Mouse (Mus musculus): Measurements from ENCODE around the gene Cit. TPM values are rescaled to one million over a fixed set of nuclear protein-coding genes. Genes with fewer than 3 reads are reported as not detected.
A peak's percentile ranks its signal among the peaks of the same experiment; 100 is the strongest.

Gene Cit
- total RNA-seq, 2 experiments from 2014 or later: 41.9 to 47.1 TPM

- no peak for DNase-seq
- intact Hi-C loops (cut with DNase I): no loop called here
Measured at GRCm38 (mm10) chr5:115956048-115956447, 111.0 kb downstream of the Cit start.

- DNase-seq: no peak
- intact Hi-C loops (cut with DNase I): no loop called here
Measured at GRCm38 (mm10) chr5:115957177-115957576, 112.1 kb downstream of the Cit start.

- no peak for DNase-seq
- intact Hi-C loops (cut with DNase I): no loop called here
Measured at GRCm38 (mm10) chr5:115958344-115958743, 113.3 kb downstream of the Cit start.

- DNase-seq: no peak
- intact Hi-C loops (cut with DNase I): no loop called here
Measured at GRCm38 (mm10) chr5:115958814-115959213, 113.7 kb downstream of the Cit start.

GRCm38 (mm10) chr5:115961809-115962208 is 116.7 kb downstream of the Cit start:
- intact Hi-C loops (cut with DNase I): no loop called here

GRCm38 (mm10) chr5:115971236-115971635 is 126.2 kb downstream of the Cit start:
- intact Hi-C loops (cut with DNase I): no loop called here
- no peak for DNase-seq

More at GRCm38 (mm10) chr5:115961809-115962208, 116.7 kb downstream of the Cit start:
- DNase-seq: no peak

GRCm38 (mm10) chr5:115975672-115976071 is 130.6 kb downstream of the Cit start:
- intact Hi-C loops (cut with DNase I): no loop called here
- no peak for DNase-seq

- no peak for DNase-seq
- intact Hi-C loops (cut with DNase I): no loop called here
Measured at GRCm38 (mm10) chr5:115976446-115976845, 131.4 kb downstream of the Cit start.

- intact Hi-C loops (cut with DNase I): no loop called here
- DNase-seq: no peak
Measured at GRCm38 (mm10) chr5:115977266-115977665, 132.2 kb downstream of the Cit start.

GRCm38 (mm10) chr5:115977757-115978156 is 132.7 kb downstream of the Cit start:
- intact Hi-C loops (cut with DNase I): no loop called here
- DNase-seq: no peak

- intact Hi-C loops (cut with DNase I): no loop called here
- no peak for DNase-seq
Measured at GRCm38 (mm10) chr5:115978255-115978654, 133.2 kb downstream of the Cit start.

GRCm38 (mm10) chr5:115979134-115979696 is 134.1 kb downstream of the Cit start:
- intact Hi-C loops (cut with DNase I): no loop called here
- no peak for DNase-seq

- intact Hi-C loops (cut with DNase I): no loop called here
- no peak for DNase-seq
Measured at GRCm38 (mm10) chr5:115980537-115980936, 135.5 kb downstream of the Cit start.

GRCm38 (mm10) chr5:115982671-115983373 is 137.7 kb downstream of the Cit start:
- intact Hi-C loops (cut with DNase I): no loop called here
- DNase-seq: peak; percentile 48

GRCm38 (mm10) chr5:115984392-115984791 is 139.3 kb downstream of the Cit start:
- intact Hi-C loops (cut with DNase I): no loop called here
- DNase-seq: no peak

GRCm38 (mm10) chr5:115985101-115985500 is 140.0 kb downstream of the Cit start:
- DNase-seq: no peak
- intact Hi-C loops (cut with DNase I): no loop called here

GRCm38 (mm10) chr5:115987284-115987683 is 142.2 kb downstream of the Cit start:
- intact Hi-C loops (cut with DNase I): no loop called here
- no peak for DNase-seq

- intact Hi-C loops (cut with DNase I): no loop called here
- DNase-seq: no peak
Measured at GRCm38 (mm10) chr5:115991717-115992116, 146.6 kb downstream of the Cit start.

- intact Hi-C loops (cut with DNase I): no loop called here
- peak; percentile 30 for DNase-seq
Measured at GRCm38 (mm10) chr5:115994101-115994500, 149.0 kb downstream of the Cit start.

GRCm38 (mm10) chr5:115997376-115997775 is 152.3 kb downstream of the Cit start:
- intact Hi-C loops (cut with DNase I): no loop called here

GRCm38 (mm10) chr5:116003154-116003553 is 158.1 kb downstream of the Cit start:
- intact Hi-C loops (cut with DNase I): no loop called here
- no peak for DNase-seq

More at GRCm38 (mm10) chr5:115997376-115997775, 152.3 kb downstream of the Cit start:
- no peak for DNase-seq

- intact Hi-C loops (cut with DNase I): no loop called here
- DNase-seq: no peak
Measured at GRCm38 (mm10) chr5:116003825-116004224, 158.7 kb downstream of the Cit start.

Measured in left cerebral cortex, postnatal 4 days (tissue).